Mouse (Mus musculus): ENCODE measurements around the gene Zfp385a. TPM values are rescaled to one million over a fixed set of nuclear protein-coding genes. Genes with fewer than 3 reads are reported as not detected.

Zfp385a gene
- polyA plus RNA-seq, 1 experiment, result 35.6 TPM

DNA sequence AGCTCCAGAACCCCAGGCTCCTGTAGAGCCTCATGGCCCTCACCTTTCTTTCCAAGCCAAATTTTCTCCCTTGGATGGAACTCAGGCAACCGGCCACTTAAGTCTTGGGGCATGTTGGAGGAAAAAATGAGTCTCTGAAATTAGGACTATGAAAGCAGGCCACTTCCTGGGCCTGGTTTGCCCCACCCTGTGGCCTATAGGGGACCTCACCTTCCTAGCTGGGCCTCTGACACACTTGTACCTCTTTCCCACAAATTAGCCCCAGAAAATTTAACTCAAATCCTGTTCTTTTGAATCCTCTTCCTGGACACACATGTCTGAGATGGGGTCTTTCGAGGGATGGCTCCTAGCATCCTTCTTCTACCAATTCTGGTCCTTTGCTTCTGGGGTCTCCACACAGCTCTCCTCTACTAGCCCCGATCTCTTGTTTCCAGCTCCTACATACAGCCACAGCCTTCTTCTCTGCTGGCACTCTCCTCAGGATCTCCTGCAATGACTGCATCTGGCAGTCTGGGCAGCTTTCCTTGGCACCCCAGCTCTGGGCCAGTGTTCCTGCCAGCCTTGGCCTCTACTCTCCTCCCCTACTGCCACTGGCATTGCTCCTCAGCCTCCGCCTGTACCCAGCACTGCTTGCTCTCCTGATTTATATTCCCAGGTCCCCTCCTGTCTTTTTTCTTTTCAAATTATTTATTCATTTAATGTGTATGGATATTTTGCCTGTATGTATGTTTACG lies 20.1 kb upstream of the Zfp385a start:
- peaks cover 71% of the 10 kb centered on the region for H3K79me2 ChIP-seq (ENCODE audit: control insufficient read depth, insufficient read depth)

DNA sequence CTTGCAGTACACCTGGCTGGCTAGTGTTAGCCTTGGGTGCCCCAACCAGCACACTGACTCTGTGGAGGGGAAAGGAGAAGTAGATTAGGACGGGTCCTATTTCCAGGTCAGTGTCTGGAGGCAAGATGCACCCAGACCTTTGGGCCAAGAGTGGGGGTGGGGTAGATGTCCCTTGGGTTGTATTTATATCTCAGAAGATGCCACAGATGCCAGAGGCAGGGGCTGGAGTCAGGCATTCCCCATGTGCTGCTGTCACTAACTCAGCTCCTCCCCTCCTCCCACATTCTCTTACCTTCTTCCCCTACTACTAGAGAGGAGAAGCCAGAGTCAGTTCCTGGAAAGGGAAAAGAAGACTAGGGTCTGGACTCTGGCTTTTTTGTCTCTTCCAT lies 19.2 kb upstream of the Zfp385a start:
- H3ac ChIP-seq (ENCODE audit: control insufficient read depth, insufficient read length), result no peak overlapping the region
- peaks cover 35% of the 10 kb centered on the region for H3K36me3 ChIP-seq (ENCODE audit: control insufficient read depth, insufficient read depth)
- TF ChIP-seq POLR2AphosphoS2 (IDR thresholded peaks at IDR 0.05; ENCODE audit: insufficient read length, low read depth) (no peak), MYOD1 (IDR thresholded peaks at IDR 0.05; ENCODE audit: control insufficient read depth in 1 of 3, insufficient read length in 2 of 3, low read depth in 2 of 3) (peak; percentile 95 to 96 (median 96)), E2F4 (IDR thresholded peaks at IDR 0.05; ENCODE audit: insufficient read depth) (no peak), TCF3 (IDR thresholded peaks at IDR 0.05; ENCODE audit: insufficient read length, low read depth) (peak; percentile 70), CEBPB (IDR thresholded peaks at IDR 0.05; ENCODE audit: insufficient read depth, poor library complexity, severe bottlenecking) (no peak), POLR2A (IDR thresholded peaks at IDR 0.05; ENCODE audit: insufficient read length, low read depth) (no peak), TCF12 (IDR thresholded peaks at IDR 0.05; ENCODE audit: insufficient read depth, poor library complexity, severe bottlenecking) (peak; percentile 63), SRF (IDR thresholded peaks at IDR 0.05; ENCODE audit: control insufficient read depth, insufficient read length, low read depth) (no peak), MYOG (IDR thresholded peaks at IDR 0.05; ENCODE audit: control insufficient read depth in 1 of 3, insufficient read depth in 1 of 3, insufficient read length in 2 of 3, low read depth in 2 of 3) (peak in 1 of 3 experiments; percentile 57), USF1 (IDR thresholded peaks at IDR 0.05; ENCODE audit: low read depth) (no peak), REST (IDR thresholded peaks at IDR 0.05; ENCODE audit: insufficient read depth, insufficient read length) (no peak), MAX (IDR thresholded peaks at IDR 0.05; ENCODE audit: low read depth) (no peak)
- H3K27me3 ChIP-seq (ENCODE audit: control insufficient read depth, insufficient read depth, insufficient read length), result no peaks in the 10 kb centered on the region
- peak overlapping the region; percentile 78 for H3K4me2 ChIP-seq (ENCODE audit: low read depth)
- H3K79me2 ChIP-seq (ENCODE audit: control insufficient read depth, insufficient read depth), result peaks cover 62% of the 10 kb centered on the region
- no peak overlapping the region for H3K4me3 ChIP-seq

More for the DNA sequence above, 20.1 kb upstream of the Zfp385a start:
- peaks cover 26% of the 10 kb centered on the region for H3K36me3 ChIP-seq (ENCODE audit: control insufficient read depth, insufficient read depth)
- H3K27me3 ChIP-seq (ENCODE audit: control insufficient read depth, insufficient read depth, insufficient read length), result no peaks in the 10 kb centered on the region
- no peak overlapping the region for H3K4me3 ChIP-seq
- peak overlapping the region; percentile 78 for H3K4me2 ChIP-seq (ENCODE audit: low read depth)
- TF ChIP-seq MYOD1 (IDR thresholded peaks at IDR 0.05; ENCODE audit: control insufficient read depth in 1 of 3, insufficient read length in 2 of 3, low read depth in 2 of 3), result peak in 1 of 3 experiments; percentile 5
- TF ChIP-seq TCF3 (IDR thresholded peaks at IDR 0.05; ENCODE audit: insufficient read length, low read depth), result no peak
- no peak for TF ChIP-seq E2F4 (IDR thresholded peaks at IDR 0.05; ENCODE audit: insufficient read depth)
- TF ChIP-seq TCF12 (IDR thresholded peaks at IDR 0.05; ENCODE audit: insufficient read depth, poor library complexity, severe bottlenecking), result no peak
- no peak for TF ChIP-seq CEBPB (IDR thresholded peaks at IDR 0.05; ENCODE audit: insufficient read depth, poor library complexity, severe bottlenecking)
- no peak for TF ChIP-seq MAX (IDR thresholded peaks at IDR 0.05; ENCODE audit: low read depth)
- TF ChIP-seq REST (IDR thresholded peaks at IDR 0.05; ENCODE audit: insufficient read depth, insufficient read length), result no peak
- TF ChIP-seq MYOG (IDR thresholded peaks at IDR 0.05; ENCODE audit: control insufficient read depth in 1 of 3, insufficient read depth in 1 of 3, insufficient read length in 2 of 3, low read depth in 2 of 3), result no peak
- no peak for TF ChIP-seq POLR2AphosphoS2 (IDR thresholded peaks at IDR 0.05; ENCODE audit: insufficient read length, low read depth)
- peak; percentile 30 for TF ChIP-seq POLR2A (IDR thresholded peaks at IDR 0.05; ENCODE audit: insufficient read length, low read depth)
- no peak for TF ChIP-seq SRF (IDR thresholded peaks at IDR 0.05; ENCODE audit: control insufficient read depth, insufficient read length, low read depth)
- no peak overlapping the region for H3ac ChIP-seq (ENCODE audit: control insufficient read depth, insufficient read length)

DNA sequence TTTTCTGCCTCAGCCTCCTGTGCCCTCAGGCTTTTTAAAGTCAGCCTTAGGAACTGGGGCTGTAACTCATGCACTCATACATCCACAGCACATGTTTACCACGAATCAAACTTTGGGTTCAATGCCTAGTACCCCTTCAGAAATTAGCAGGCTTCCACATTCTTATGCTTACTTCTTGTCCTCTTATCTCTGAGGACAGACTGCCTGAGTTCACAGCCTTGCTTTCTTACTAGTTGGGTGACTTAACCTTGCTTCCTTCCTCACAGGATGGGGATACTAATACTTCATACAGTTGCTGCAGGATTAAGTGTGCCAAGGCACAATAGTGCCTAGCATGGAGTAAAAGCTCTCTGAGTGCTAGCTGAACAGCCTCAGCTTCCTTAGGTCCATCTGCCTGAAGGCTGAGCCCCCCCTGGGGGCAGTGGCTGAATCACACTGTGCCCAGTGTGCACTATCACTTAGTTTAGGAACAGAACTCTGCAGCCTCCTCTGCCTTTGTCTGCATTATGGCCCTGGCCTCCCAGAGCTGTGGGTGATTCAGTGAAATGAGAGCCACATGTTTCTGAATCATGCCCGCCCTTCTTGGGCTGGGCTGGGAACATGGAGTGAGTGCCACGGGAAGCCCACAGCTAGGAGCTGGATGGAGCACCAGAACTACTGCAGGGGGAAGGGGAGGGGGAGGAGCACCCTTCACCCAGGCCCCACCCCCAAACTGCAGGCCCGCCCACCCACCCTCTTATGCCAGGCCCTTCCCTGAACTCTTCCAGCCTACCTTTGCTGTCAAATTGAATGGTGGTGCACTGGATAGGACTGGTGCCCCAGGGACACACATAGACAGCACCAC lies 18.6 kb upstream of the Zfp385a start:
- Histone ChIP-seq H3K4me3 (no peak overlapping the region), H3K4me2 (ENCODE audit: low read depth) (peak overlapping the region; percentile 78), H3K79me2 (ENCODE audit: control insufficient read depth, insufficient read depth) (peaks cover 56% of the 10 kb centered on the region), H3K36me3 (ENCODE audit: control insufficient read depth, insufficient read depth) (peaks cover 41% of the 10 kb centered on the region), H3ac (ENCODE audit: control insufficient read depth, insufficient read length) (no peak overlapping the region), H3K27me3 (ENCODE audit: control insufficient read depth, insufficient read depth, insufficient read length) (no peaks in the 10 kb centered on the region)
- TF ChIP-seq TCF12 (IDR thresholded peaks at IDR 0.05; ENCODE audit: insufficient read depth, poor library complexity, severe bottlenecking) (no peak), E2F4 (IDR thresholded peaks at IDR 0.05; ENCODE audit: insufficient read depth) (no peak), USF1 (IDR thresholded peaks at IDR 0.05; ENCODE audit: low read depth) (peak; percentile 9), SRF (IDR thresholded peaks at IDR 0.05; ENCODE audit: control insufficient read depth, insufficient read length, low read depth) (no peak), MAX (IDR thresholded peaks at IDR 0.05; ENCODE audit: low read depth) (peak; percentile 46), CEBPB (IDR thresholded peaks at IDR 0.05; ENCODE audit: insufficient read depth, poor library complexity, severe bottlenecking) (no peak), MYOD1 (IDR thresholded peaks at IDR 0.05; ENCODE audit: control insufficient read depth in 1 of 3, insufficient read length in 2 of 3, low read depth in 2 of 3) (peak in 2 of 3 experiments; percentile 3 to 22), MYOG (IDR thresholded peaks at IDR 0.05; ENCODE audit: control insufficient read depth in 1 of 3, insufficient read depth in 1 of 3, insufficient read length in 2 of 3, low read depth in 2 of 3) (peak in 1 of 3 experiments; percentile 25)

DNA sequence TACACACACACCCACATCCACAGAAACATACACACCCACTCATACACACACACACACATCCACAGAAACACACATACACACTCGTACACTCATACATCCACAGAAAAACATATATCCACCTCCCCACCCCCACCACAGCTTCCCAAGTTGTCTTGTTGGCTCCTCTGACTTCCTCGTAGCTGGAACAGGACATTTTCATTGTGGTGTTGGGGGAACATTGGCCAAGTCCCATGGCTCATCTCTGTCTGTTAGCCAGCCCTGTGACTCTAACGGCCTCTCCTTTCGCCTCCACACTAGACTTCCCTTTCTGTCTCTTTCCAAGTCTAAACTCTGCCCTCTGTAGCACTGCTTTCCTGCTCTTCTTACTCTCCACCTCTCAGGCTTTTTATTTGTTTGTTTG lies 17.9 kb upstream of the Zfp385a start:
- peaks cover 46% of the 10 kb centered on the region for H3K36me3 ChIP-seq (ENCODE audit: control insufficient read depth, insufficient read depth)
- peaks cover 49% of the 10 kb centered on the region for H3K79me2 ChIP-seq (ENCODE audit: control insufficient read depth, insufficient read depth)
- no peak overlapping the region for H3K4me3 ChIP-seq
- no peak overlapping the region for H3ac ChIP-seq (ENCODE audit: control insufficient read depth, insufficient read length)
- H3K27me3 ChIP-seq (ENCODE audit: control insufficient read depth, insufficient read depth, insufficient read length), result no peaks in the 10 kb centered on the region
- H3K4me2 ChIP-seq (ENCODE audit: low read depth), result peak overlapping the region; percentile 78
- no peak for TF ChIP-seq TCF12 (IDR thresholded peaks at IDR 0.05; ENCODE audit: insufficient read depth, poor library complexity, severe bottlenecking)
- TF ChIP-seq MYOG (IDR thresholded peaks at IDR 0.05; ENCODE audit: control insufficient read depth in 1 of 3, insufficient read depth in 1 of 3, insufficient read length in 2 of 3, low read depth in 2 of 3), result no peak
- no peak for TF ChIP-seq POLR2A (IDR thresholded peaks at IDR 0.05; ENCODE audit: insufficient read length, low read depth)
- no peak for TF ChIP-seq MYOD1 (IDR thresholded peaks at IDR 0.05; ENCODE audit: control insufficient read depth in 1 of 3, insufficient read length in 2 of 3, low read depth in 2 of 3)

All from myocyte (in vitro differentiated cells).